Mouse (Mus musculus): ENCODE results near the gene Zcchc18. TPM values are rescaled to one million over a fixed set of nuclear protein-coding genes. Genes with fewer than 3 reads are reported as not detected.

The Zcchc18 gene
- total RNA-seq (2023; ENCODE audit: inconsistent age) = 17.4 to 21.8 TPM (median 17.8 TPM) in 4 replicates

GRCm38 (mm10) chrX:136992978-136993547, at the start of gene Zcchc18:
Gene Zcchc18 (plus strand): TSS chrX:136993155.

DNA sequence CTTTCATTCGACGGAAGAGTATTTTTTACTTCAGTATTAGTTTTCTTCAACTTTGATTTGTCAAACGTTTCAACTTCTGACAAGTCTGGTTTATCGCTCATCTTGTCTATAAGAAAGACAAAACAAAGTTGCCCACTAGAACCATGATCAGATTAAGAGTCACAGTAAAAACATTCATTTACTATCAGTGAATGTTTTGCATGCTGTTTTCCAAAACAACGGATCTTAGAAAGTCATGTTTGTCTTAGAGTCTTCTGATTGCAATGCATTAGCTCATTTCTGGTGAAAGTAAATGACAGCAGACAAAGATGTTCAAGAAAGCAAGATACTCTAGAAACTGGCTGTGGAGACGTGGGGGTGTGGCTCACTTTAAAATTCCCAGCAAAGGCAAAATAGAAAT, 17.6 kb upstream of the Zcchc18 start, which contains the start of gene Tmsb15b2:
Gene Tmsb15b2, minus strand, starts transcription at position 101 of the 400 bp plus-strand sequence.

DNA sequence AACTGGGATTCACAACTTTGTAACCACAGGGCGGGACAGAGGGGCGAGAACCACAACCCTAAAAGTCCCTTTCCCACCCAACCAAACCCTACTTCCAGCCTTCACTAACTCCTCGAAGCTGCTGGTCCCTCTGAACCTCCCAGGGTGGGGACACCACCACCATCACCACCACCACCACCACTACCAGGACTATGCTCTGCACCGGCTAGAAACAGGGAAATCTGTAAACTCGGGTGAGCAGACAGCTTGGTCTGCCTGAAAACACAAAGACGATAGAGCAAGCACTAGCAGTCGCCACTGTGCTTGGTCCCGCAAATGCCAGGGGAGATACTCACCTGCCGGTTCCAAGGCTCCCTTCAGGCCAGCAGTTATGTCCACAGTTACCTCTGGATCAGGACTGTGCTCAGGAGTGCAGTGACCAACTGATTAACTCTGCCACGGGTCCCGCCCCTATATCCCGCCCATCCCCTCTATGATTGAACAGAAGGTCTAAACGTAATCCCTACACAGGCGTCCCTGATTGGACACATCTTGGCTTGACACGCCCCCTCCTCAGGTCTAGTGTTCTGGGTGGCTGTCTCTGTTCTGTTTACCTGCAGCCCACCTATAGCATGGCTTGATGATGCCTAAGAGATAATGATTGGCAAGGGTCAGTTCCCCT, 16.4 kb upstream of the Zcchc18 start, which contains the start of the genes Tmsb15l and Tmsb15b1:
Gene Tmsb15l, minus strand, starts transcription at position 446 of the 661 bp plus-strand sequence.
Gene Tmsb15b1, minus strand, starts transcription at position 451 of the 661 bp plus-strand sequence.

GRCm38 (mm10) chrX:137038000-137038483, 45.1 kb downstream of the Zcchc18 start, which contains the start of gene Slc25a53:
Gene Slc25a53 (minus strand): TSS chrX:137038302.

Other genes with a start within 250 kb of the Zcchc18 start
- gene Morf4l2, start 249.5 kb upstream of the Zcchc18 start, total RNA-seq (2023; ENCODE audit: inconsistent age) = 122 to 138 TPM (median 129 TPM) in 4 replicates
- not detected in 4 replicates for gene Glra4, start 213.0 kb upstream of the Zcchc18 start, total RNA-seq (2023; ENCODE audit: inconsistent age)
- gene Plp1, start 170.5 kb upstream of the Zcchc18 start, total RNA-seq (2023; ENCODE audit: inconsistent age) = 5.0 to 6.9 TPM (median 5.6 TPM) in 4 replicates
- gene Rab9b, start 124.4 kb upstream of the Zcchc18 start, total RNA-seq (2023; ENCODE audit: inconsistent age) = not detected in 4 replicates
- not detected in 4 replicates for gene H2bfm, start 65.8 kb upstream of the Zcchc18 start, total RNA-seq (2023; ENCODE audit: inconsistent age)
- gene Tmsb15b2, start 17.7 kb upstream of the Zcchc18 start, total RNA-seq (2023; ENCODE audit: inconsistent age) = 12.0 to 30.5 TPM (median 22.0 TPM) in 4 replicates
- gene Tmsb15l, start 16.3 kb upstream of the Zcchc18 start, total RNA-seq (2023; ENCODE audit: inconsistent age) = 1.4 to 2.4 TPM in 2 of 4 replicates, not detected in the others
- gene Tmsb15b1, start 16.3 kb upstream of the Zcchc18 start, total RNA-seq (2023; ENCODE audit: inconsistent age) = 3.0 to 8.4 TPM (median 5.0 TPM) in 4 replicates
- 49.5 to 63.8 TPM (median 54.1 TPM) in 4 replicates for gene Slc25a53, start 45.1 kb downstream of the Zcchc18 start, total RNA-seq (2023; ENCODE audit: inconsistent age)
- gene Fam199x, start 56.4 kb downstream of the Zcchc18 start, total RNA-seq (2023; ENCODE audit: inconsistent age) = 5.7 to 7.4 TPM (median 6.0 TPM) in 4 replicates
- gene Esx1, start 128.9 kb downstream of the Zcchc18 start, total RNA-seq (2023; ENCODE audit: inconsistent age) = not detected in 4 replicates

All from B cell, adult (primary cell).